Mouse (Mus musculus): ENCODE data around the gene Ap2s1. TPM values are rescaled to one million over a fixed set of nuclear protein-coding genes. Genes with fewer than 3 reads are reported as not detected.
A peak's percentile ranks its signal among the peaks of the same experiment; 100 is the strongest.

The Ap2s1 gene
- polyA plus RNA-seq, 1 experiment, result 118 TPM

DNA sequence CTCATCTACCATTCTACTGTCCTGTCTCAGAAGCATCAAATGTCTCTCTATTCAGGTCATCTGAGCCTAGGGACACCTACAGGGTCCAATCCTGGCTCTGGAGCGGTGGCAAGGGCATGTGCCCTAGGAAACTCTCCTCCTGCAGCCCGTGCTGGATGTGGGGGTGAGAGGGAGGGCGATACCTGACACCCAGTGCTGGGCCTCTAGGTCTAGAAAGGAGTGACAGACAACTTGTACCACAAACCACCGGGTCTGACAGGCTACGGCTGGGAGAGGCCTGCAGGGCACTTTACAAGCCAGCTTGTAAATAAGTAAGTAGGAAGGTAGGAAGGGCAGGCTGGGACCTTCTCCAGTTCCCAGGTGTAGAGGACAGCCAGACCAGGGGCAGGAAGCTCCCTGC lies 37.7 kb downstream of the Ap2s1 start:
- Histone ChIP-seq H3K4me3 (ENCODE audit: insufficient read depth, low read length) (no peak overlapping the region), H3K4me1 (ENCODE audit: control insufficient read depth, insufficient read depth, low read length) (no peaks in the 10 kb centered on the region), H3K27ac (ENCODE audit: insufficient read depth, low read length) (no peak overlapping the region)
- no peak for TF ChIP-seq CTCF (IDR thresholded peaks at IDR 0.05; ENCODE audit: borderline replicate concordance, insufficient read depth, low read length)
- TF ChIP-seq POLR2A (IDR thresholded peaks at IDR 0.05; ENCODE audit: low read depth, low read length), result no peak

DNA sequence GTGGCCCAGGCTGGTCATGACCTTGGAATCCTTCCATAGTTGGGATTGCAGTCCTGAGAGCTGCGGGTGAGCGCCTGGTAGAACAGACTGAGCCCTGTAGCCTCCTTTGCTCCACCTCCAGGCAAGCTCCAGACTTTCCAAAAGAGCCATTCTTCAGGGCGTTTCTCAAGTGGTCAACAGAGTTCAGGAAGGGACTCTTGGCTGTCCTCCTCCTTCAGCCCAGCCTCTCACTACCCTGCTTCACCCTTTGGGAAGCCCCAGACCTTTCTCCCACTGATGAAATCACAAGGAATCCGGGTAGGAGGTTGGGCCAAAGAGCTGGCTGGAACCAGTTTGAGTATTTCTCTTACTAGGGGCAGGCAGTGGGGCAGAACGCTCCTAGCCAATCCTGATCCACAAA lies 41.9 kb downstream of the Ap2s1 start:
- H3K4me3 ChIP-seq (ENCODE audit: insufficient read depth, low read length), result no peak overlapping the region
- no peak overlapping the region for H3K27ac ChIP-seq (ENCODE audit: insufficient read depth, low read length)
- TF ChIP-seq POLR2A (IDR thresholded peaks at IDR 0.05; ENCODE audit: low read depth, low read length) (no peak), CTCF (IDR thresholded peaks at IDR 0.05; ENCODE audit: borderline replicate concordance, insufficient read depth, low read length) (no peak)
- no peaks in the 10 kb centered on the region for H3K4me1 ChIP-seq (ENCODE audit: control insufficient read depth, insufficient read depth, low read length)

DNA sequence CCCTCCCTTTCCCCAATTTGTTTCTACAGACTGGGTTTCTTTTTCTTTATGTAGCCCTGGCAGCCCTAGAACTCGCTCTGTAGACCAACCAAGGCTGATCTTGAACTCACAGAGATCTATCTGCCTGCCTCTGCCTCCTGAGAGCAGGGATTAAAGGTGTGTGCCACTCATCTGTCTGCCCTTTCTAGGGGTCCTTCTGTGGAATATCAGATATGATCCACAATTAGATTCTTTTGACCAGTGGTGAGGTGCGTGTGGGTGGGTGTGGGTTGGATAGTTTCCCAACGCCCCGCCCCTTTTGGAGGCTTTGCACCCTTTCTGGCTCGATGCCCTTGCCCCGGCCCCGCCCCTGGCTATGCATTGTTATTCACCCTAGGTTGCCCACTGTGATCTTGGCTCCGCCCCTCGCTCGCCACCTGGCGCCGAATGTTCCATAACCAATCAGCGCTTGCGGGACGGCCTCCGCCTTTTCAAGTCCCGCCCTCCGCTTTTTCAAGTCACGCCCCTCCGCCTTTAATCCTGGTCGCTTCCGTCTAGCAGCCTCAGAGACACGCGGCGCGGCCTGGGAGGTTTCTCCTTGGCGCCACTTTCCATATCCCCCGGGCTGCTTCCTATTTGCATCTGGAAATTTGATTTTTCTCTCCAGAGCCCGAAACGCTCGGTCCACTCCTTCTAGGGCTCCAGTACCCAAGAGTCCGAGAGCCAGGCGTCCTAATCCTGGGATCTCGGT lies 42.8 kb downstream of the Ap2s1 start, which contains the start of gene Slc1a5:
Slc1a5 (plus strand) TSS at position 516 of the 730 bp plus-strand sequence.
- H3K4me3 ChIP-seq (ENCODE audit: insufficient read depth, low read length), result peak within 1 kb of the TSS; percentile 70
- H3K27ac ChIP-seq (ENCODE audit: insufficient read depth, low read length), result no peak within 1 kb of the TSS
- H3K4me1 ChIP-seq (ENCODE audit: control insufficient read depth, insufficient read depth, low read length), result no peaks in the 10 kb centered on the region
- TF ChIP-seq CTCF (IDR thresholded peaks at IDR 0.05; ENCODE audit: borderline replicate concordance, insufficient read depth, low read length) (no peak), POLR2A (IDR thresholded peaks at IDR 0.05; ENCODE audit: low read depth, low read length) (peak; percentile 99)

- peak overlapping the region; percentile 70 for H3K4me3 ChIP-seq (ENCODE audit: insufficient read depth, low read length)
- no peaks in the 10 kb centered on the region for H3K4me1 ChIP-seq (ENCODE audit: control insufficient read depth, insufficient read depth, low read length)
- TF ChIP-seq POLR2A (IDR thresholded peaks at IDR 0.05; ENCODE audit: low read depth, low read length) (no peak), CTCF (IDR thresholded peaks at IDR 0.05; ENCODE audit: borderline replicate concordance, insufficient read depth, low read length) (no peak)
- no peak overlapping the region for H3K27ac ChIP-seq (ENCODE audit: insufficient read depth, low read length)
Observed at GRCm38 (mm10) chr7:16781555-16781815, 43.3 kb downstream of the Ap2s1 start.

DNA sequence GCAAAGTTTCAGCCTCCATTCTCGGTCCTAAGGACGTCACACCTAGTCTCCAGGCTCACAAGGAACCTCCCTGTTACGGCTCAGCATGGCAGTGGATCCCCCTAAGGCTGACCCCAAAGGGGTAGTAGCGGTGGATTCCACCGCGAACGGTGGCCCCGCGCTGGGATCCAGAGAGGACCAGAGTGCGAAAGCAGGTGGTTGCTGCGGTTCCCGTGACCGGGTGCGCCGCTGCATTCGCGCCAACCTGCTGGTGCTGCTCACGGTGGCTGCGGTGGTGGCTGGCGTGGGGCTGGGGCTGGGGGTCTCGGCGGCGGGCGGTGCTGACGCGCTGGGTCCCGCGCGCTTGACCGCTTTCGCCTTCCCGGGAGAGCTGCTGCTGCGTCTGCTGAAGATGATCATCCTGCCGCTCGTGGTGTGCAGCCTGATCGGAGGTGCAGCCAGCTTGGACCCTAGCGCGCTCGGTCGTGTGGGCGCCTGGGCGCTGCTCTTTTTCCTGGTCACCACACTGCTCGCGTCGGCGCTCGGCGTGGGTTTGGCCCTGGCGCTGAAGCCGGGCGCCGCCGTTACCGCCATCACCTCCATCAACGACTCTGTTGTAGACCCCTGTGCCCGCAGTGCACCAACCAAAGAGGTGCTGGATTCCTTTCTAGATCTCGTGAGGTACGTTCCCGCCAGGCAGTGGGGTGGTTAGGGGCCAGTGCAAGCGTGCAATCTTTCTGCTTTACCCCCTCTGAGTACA lies 43.8 kb downstream of the Ap2s1 start:
- Histone ChIP-seq H3K27ac (ENCODE audit: insufficient read depth, low read length) (no peak overlapping the region), H3K4me1 (ENCODE audit: control insufficient read depth, insufficient read depth, low read length) (no peaks in the 10 kb centered on the region), H3K4me3 (ENCODE audit: insufficient read depth, low read length) (peak overlapping the region; percentile 70)
- no peak; the same call in none of the 2 replicates for TF ChIP-seq POLR2A (IDR thresholded peaks at IDR 0.05; ENCODE audit: low read depth, low read length)
- no peak for TF ChIP-seq CTCF (IDR thresholded peaks at IDR 0.05; ENCODE audit: borderline replicate concordance, insufficient read depth, low read length)

GRCm38 (mm10) chr7:16782555-16783125 lies 44.4 kb downstream of the Ap2s1 start:
- Histone ChIP-seq H3K4me3 (ENCODE audit: insufficient read depth, low read length) (peak overlapping the region; percentile 70), H3K4me1 (ENCODE audit: control insufficient read depth, insufficient read depth, low read length) (no peaks in the 10 kb centered on the region), H3K27ac (ENCODE audit: insufficient read depth, low read length) (peak overlapping the region; percentile 67)
- TF ChIP-seq CTCF (IDR thresholded peaks at IDR 0.05; ENCODE audit: borderline replicate concordance, insufficient read depth, low read length) (no peak), POLR2A (IDR thresholded peaks at IDR 0.05; ENCODE audit: low read depth, low read length) (no peak)

- TF ChIP-seq POLR2A (IDR thresholded peaks at IDR 0.05; ENCODE audit: low read depth, low read length) (no peak; the same call in 1 of the 2 replicates), CTCF (IDR thresholded peaks at IDR 0.05; ENCODE audit: borderline replicate concordance, insufficient read depth, low read length) (no peak)
- H3K4me1 ChIP-seq (ENCODE audit: control insufficient read depth, insufficient read depth, low read length), result no peaks in the 10 kb centered on the region
- peak overlapping the region; percentile 67 for H3K27ac ChIP-seq (ENCODE audit: insufficient read depth, low read length)
- H3K4me3 ChIP-seq (ENCODE audit: insufficient read depth, low read length), result peak overlapping the region; percentile 70
Observed at GRCm38 (mm10) chr7:16783224-16783688, 45.0 kb downstream of the Ap2s1 start.

DNA sequence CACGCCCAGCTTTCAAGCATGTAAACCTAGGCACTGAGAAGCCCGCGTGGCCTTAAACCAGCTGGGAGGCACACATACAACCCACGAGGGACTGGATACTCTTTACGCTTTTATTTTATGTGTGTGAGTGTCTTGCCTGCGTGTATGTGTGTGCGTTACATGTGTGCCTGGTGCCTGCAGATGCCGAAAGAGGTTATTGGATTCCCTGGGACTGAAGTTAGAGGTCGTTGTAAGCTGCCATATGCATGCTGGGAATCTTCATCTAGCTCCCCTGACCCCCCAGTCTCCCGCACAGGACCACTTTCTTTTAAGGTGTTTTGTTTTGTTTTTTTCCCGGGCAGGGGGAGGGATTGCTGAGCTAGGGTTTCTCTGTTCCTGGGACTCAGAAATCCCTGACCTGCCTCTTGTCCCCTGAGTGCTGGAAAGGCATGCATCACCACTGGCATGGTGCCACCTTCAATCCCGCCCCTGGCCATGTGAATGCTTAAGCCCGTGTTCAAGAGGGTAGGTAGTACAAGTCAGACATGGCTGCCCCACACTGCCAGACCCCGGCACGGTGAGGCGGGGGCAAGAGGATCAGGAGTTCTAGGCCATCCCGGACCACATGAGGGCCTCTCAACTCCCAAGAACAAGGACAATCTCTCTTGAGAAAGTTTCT lies 45.7 kb downstream of the Ap2s1 start:
- TF ChIP-seq CTCF (IDR thresholded peaks at IDR 0.05; ENCODE audit: borderline replicate concordance, insufficient read depth, low read length), result no peak
- no peak; the same call in 1 of the 2 replicates for TF ChIP-seq POLR2A (IDR thresholded peaks at IDR 0.05; ENCODE audit: low read depth, low read length)
- peak overlapping the region; percentile 67 for H3K27ac ChIP-seq (ENCODE audit: insufficient read depth, low read length)

DNA sequence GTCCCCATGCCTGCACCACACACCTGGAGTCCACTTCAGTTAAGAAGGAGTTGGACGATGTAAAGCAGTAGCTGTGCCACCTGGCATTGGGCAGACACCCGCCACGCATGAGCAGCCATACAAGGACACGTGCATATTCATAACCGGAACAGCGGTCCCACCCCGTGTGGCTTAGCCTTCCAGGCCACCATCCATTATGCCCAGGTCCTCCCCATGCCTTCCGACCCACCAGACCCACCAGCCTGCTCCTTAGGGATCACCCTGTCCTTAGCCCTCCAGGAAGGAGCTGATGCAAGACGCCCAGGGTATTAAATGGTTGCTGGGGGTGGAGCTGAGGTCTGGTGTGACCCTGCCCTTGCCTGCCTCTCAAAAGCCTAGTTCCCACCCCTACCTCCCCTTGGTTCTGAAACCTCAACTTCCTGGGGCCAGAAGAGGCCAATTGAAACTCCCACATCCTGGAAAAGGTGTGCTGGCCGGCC lies 46.3 kb downstream of the Ap2s1 start:
- TF ChIP-seq CTCF (IDR thresholded peaks at IDR 0.05; ENCODE audit: borderline replicate concordance, insufficient read depth, low read length) (no peak), POLR2A (IDR thresholded peaks at IDR 0.05; ENCODE audit: low read depth, low read length) (peak; percentile 56; the same call in 1 of the 2 replicates)
- Histone ChIP-seq H3K4me1 (ENCODE audit: control insufficient read depth, insufficient read depth, low read length) (no peaks in the 10 kb centered on the region), H3K27ac (ENCODE audit: insufficient read depth, low read length) (peak overlapping the region; percentile 67), H3K4me3 (ENCODE audit: insufficient read depth, low read length) (peak overlapping the region; percentile 70)

More for the DNA sequence above, 45.7 kb downstream of the Ap2s1 start:
- Histone ChIP-seq H3K4me3 (ENCODE audit: insufficient read depth, low read length) (peak overlapping the region; percentile 70), H3K4me1 (ENCODE audit: control insufficient read depth, insufficient read depth, low read length) (no peaks in the 10 kb centered on the region)

All from embryonic fibroblast, embryonic 13.5 days (primary cell).